Mouse (Mus musculus): ENCODE measurements at regions not wholly inside any gene's neighbourhood (a gene's known extent, or its start where the extent isn't known, plus 50 kb on each side); places are given as distances from the start of the nearest gene placed in this dataset.

- TF ChIP-seq EP300 (IDR thresholded peaks at IDR 0.05; ENCODE audit: low read depth) (no peak), CTCF (IDR thresholded peaks at IDR 0.05; ENCODE audit: low read depth) (no peak)
These were observed 89.1 kb downstream of the Car2 start for GRCm38 (mm10) chr3:14975203-14975602.
